Mouse (Mus musculus) forebrain, embryonic 11.5 days (tissue): ENCODE data around the gene Gm17190. TPM values are rescaled to one million over a fixed set of nuclear protein-coding genes. Genes with fewer than 3 reads are reported as not detected.

Source experiments
- ATAC-seq: fragments of 200-750 bp; cut with Nextera tagmentation; replicated peaks from 2 replicates; pipeline ENCODE4 v1.8.0; 2017; ENCODE audit warnings: moderate TSS enrichment; ENCODE audit not compliant: low FRiP score
- DNase-seq: peaks from one replicate; pipeline ENCODE4 v3.0.0-alpha.2; 2017; ENCODE audit warnings: low spot score
- H3K27ac ChIP-seq: fragments of 300-500 bp; sonication (generic); 2 replicates; pipeline ENCODE4 v1.5.1; 2014; ENCODE audit warnings: low read depth, low read length
- H3K27me3 ChIP-seq: fragments of 300-500 bp; sonication (generic); 2 replicates; pipeline ENCODE4 v1.6.1; 2014; ENCODE audit warnings: mild to moderate bottlenecking, low read length, mixed read lengths; ENCODE audit not compliant: control insufficient read depth, insufficient read depth
- H3K36me3 ChIP-seq: fragments of 300-500 bp; sonication (generic); 2 replicates; pipeline ENCODE4 v1.6.1; 2014; ENCODE audit warnings: mild to moderate bottlenecking, low read length, moderate library complexity, mixed read lengths; ENCODE audit not compliant: control insufficient read depth, insufficient read depth
- H3K4me1 ChIP-seq: fragments of 300-500 bp; sonication (generic); replicated peaks from 2 replicates; pipeline ENCODE4 v1.6.1; 2014; ENCODE audit warnings: low read length, mixed read lengths; ENCODE audit not compliant: control insufficient read depth, insufficient read depth
- H3K4me2 ChIP-seq: fragments of 300-500 bp; sonication (generic); 2 replicates; pipeline ENCODE4 v1.6.1; 2014; ENCODE audit warnings: low read depth, mild to moderate bottlenecking, low read length, moderate library complexity, mixed read lengths; ENCODE audit not compliant: severe bottlenecking
- H3K4me3 ChIP-seq: fragments of 300-500 bp; sonication (generic); 2 replicates; pipeline ENCODE4 v1.5.1; 2014; ENCODE audit warnings: low read depth, low read length
- H3K9ac ChIP-seq: fragments of 300-500 bp; sonication (generic); 2 replicates; pipeline ENCODE4 v1.6.1; 2014; ENCODE audit warnings: low read length
- H3K9me3 ChIP-seq: fragments of 300-500 bp; sonication (generic); 2 replicates; pipeline ENCODE4 v1.6.1; 2016; ENCODE audit warnings: low read length, mixed read lengths; ENCODE audit not compliant: control insufficient read depth
- WGBS: fragments of 180-500 bp; shearing (Covaris S2); extraction: QIAGEN DNeasy Blood & Tissue Kit; methylation state at CpG from one replicate; pipeline ENCODE4 v1.1.7; 2014; 5-methylcytosine and 5-hydroxymethylcytosine counted together
- polyA plus RNA-seq: library from polyadenylated mRNA; unstranded; fragments of >200 nt; fragmentation: Nextera tagmentation; extraction: Ambion mirVana; gene quantifications from 2 replicates; pipeline ENCODE4 v1.2.1, GENCODE M21; 2014

Gm17190 gene
- polyA plus RNA-seq, 1 experiment from 2014 or later = not detected

DNA sequence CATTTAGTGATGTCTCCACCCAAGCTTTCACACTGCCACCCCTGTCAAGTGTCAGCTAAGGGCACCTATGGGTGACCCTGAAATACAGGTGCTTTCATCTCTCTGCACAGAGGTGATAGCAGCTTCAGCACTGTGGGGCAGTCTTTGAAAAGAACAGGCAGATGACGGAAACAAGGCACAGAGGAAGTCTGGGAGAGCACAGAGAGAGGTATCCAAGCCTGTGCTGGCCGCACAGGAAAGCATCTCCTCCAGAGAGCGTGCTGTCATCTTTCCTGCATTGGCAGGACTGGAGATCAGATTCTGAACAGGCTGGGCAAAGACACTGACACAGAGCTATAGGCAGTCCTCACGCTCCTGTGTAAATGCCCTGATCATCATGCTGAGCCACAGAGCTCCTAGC lies 9.1 kb downstream of the Gm17190 start:
- ATAC-seq (no peak), DNase-seq (no peak)
- Histone ChIP-seq H3K9ac (no peak overlapping the region), H3K27me3 (no peaks in the 10 kb centered on the region), H3K9me3 (no peaks in the 10 kb centered on the region), H3K4me1 (no peaks in the 10 kb centered on the region), H3K27ac (no peak overlapping the region), H3K4me3 (no peak overlapping the region), H3K36me3 (no peaks in the 10 kb centered on the region), H3K4me2 (no peak overlapping the region)
- 72% methylated on average over 4 of the region's 4 CpGs for WGBS

DNA sequence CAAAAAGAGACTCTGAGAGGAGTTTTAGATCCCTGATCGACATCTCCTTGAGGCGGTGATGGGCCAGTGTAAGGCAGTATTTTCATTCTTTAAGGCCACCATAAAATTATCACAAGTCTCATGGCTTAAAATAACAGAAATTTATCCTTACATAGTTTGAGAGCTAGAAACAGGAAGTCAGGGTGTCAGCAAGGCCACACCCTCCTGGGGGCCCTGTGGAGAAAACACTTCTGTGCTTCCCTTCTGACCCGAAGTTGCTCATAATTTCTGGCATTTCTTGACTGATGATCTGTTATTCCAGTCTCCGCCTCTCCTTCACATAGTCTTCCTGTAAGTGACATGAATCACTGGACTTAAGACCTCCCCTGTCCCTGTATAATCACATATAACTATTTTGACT lies 24.5 kb downstream of the Gm17190 start:
- no peak overlapping the region for H3K27ac ChIP-seq
- H3K9ac ChIP-seq = no peak overlapping the region
- no peak overlapping the region for H3K4me3 ChIP-seq
- no peak for ATAC-seq
- H3K4me1 ChIP-seq = no peaks in the 10 kb centered on the region
- H3K27me3 ChIP-seq = no peaks in the 10 kb centered on the region
- no peaks in the 10 kb centered on the region for H3K9me3 ChIP-seq
- H3K4me2 ChIP-seq = no peak overlapping the region
- no peak for DNase-seq
- WGBS = 92% methylated on average over 4 of the region's 4 CpGs
- no peaks in the 10 kb centered on the region for H3K36me3 ChIP-seq

DNA sequence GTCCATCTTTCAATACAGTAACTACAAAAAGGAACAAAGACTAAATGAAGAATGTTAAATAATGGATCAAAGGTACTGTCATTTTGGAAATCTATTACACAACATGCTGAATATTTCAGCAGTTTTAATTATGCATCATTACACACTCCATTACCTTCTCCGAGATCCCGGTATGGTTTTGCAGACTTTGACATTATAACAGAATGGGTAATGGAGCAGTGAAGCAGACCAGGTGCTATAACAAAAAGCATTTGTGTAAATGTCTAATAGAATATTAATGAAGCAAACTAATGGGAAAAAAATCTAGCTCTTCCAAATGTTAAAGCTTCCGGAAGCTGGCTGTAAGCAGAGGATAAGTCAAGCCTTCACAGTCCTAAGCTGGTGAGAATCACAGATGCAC lies 28.9 kb downstream of the Gm17190 start:
- Histone ChIP-seq H3K4me1 (no peaks in the 10 kb centered on the region), H3K27me3 (no peaks in the 10 kb centered on the region), H3K4me2 (no peak overlapping the region), H3K9me3 (no peaks in the 10 kb centered on the region), H3K4me3 (no peak overlapping the region), H3K9ac (no peak overlapping the region), H3K36me3 (no peaks in the 10 kb centered on the region), H3K27ac (no peak overlapping the region)
- DNase-seq = no peak
- 69% methylated on average over 3 of the region's 3 CpGs for WGBS
- ATAC-seq = no peak

DNA sequence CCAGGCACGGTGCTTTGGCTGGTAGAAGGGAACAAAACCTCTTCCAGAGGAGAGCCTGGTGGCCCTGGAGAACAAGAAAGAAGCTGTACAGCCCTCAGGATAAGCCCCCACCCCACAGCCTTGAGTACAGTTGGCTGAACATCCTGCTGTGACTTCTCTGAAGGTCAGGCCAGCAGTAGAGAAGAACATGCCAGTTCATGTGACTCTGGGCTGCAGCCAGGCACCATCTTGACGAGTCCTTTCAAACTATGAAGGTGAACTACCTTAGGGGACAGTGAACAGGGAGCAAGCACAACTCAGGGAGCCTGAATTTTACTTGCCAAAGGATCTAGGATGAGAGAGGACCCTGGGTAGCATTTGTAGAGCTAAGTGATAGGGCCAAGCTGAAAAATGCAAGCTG lies 30.9 kb downstream of the Gm17190 start:
- H3K4me3 ChIP-seq = no peak overlapping the region
- no peaks in the 10 kb centered on the region for H3K36me3 ChIP-seq
- no peak overlapping the region for H3K9ac ChIP-seq
- H3K4me1 ChIP-seq = no peaks in the 10 kb centered on the region
- no peaks in the 10 kb centered on the region for H3K27me3 ChIP-seq
- no peak overlapping the region for H3K4me2 ChIP-seq
- DNase-seq = no peak
- WGBS = 79% methylated on average over 2 of the region's 2 CpGs
- H3K9me3 ChIP-seq = no peaks in the 10 kb centered on the region
- no peak for ATAC-seq
- no peak overlapping the region for H3K27ac ChIP-seq

DNA sequence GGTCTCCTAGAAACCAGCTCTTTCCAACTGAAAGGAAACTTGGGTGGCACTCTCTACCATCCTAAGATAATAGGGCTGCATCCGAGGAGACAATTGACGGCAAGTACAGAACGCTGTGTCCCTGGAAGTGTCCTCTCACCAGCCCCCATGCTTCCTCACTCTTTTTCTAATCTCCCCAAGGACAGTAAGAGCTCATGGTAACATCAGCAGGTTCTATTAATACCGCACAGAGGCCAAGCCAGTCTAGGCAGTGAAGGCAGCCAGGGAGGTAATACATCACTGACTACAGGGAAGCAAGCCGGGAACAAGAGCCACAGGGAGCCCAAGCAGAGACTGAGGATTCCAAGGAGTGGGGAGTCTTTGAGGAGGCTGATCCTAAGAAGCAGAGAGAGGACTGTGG lies 43.2 kb downstream of the Gm17190 start:
- ATAC-seq = no peak
- peaks cover 7% of the 10 kb centered on the region for H3K27me3 ChIP-seq
- no peak overlapping the region for H3K4me2 ChIP-seq
- H3K4me1 ChIP-seq = no peaks in the 10 kb centered on the region
- no peak overlapping the region for H3K27ac ChIP-seq
- H3K9me3 ChIP-seq = no peaks in the 10 kb centered on the region
- H3K36me3 ChIP-seq = no peaks in the 10 kb centered on the region
- no peak overlapping the region for H3K4me3 ChIP-seq
- no peak overlapping the region for H3K9ac ChIP-seq
- no peak for DNase-seq
- WGBS = 69% methylated on average over 5 of the region's 5 CpGs

DNA sequence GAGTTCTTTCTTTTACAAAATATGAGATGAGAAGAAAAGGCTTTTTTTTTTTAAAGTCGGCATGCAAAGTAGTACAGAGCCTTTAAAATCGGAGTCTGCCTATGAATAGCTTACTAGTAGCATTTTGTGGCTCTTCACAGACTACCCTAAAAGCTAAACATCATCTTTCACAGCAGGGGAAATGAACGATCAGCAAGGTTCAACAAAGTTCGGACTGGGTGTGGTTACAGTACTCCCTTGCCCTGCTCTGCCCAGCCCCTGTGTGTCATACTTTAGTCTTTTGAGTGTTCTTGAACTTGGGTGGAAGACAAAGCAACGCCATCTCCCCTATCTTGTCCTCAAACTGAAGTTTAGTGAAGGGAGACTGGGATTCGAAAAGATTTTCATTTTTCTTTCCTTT lies 44.8 kb downstream of the Gm17190 start:
- 88% methylated on average over 6 of the region's 6 CpGs for WGBS
- Histone ChIP-seq H3K4me3 (no peak overlapping the region), H3K36me3 (no peaks in the 10 kb centered on the region), H3K9ac (no peak overlapping the region), H3K9me3 (no peaks in the 10 kb centered on the region), H3K27me3 (peaks cover 24% of the 10 kb centered on the region), H3K27ac (no peak overlapping the region), H3K4me2 (no peak overlapping the region), H3K4me1 (no peaks in the 10 kb centered on the region; the same call in 1 of the 2 replicates)
- DNase-seq (no peak), ATAC-seq (no peak)

DNA sequence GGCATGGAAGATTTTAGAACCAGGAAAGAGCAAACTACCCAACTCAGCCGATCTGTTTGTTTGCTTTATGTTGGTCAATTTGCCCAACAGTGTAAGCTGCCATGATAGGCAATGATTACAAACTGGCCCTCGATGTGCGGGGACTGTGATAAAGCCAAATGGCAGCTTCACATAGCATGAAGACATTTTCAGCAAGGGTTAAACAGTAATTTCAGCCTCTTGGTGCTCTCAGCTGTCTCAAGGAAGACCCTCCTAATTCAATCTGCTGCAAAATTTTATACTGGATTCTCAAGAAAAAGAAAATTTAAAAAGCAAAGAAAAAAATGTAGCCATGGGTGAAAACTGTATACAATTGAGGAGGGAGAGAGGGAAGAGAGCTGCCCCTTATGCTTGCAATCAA lies 47.2 kb downstream of the Gm17190 start:
- Histone ChIP-seq H3K4me3 (no peak overlapping the region), H3K36me3 (no peaks in the 10 kb centered on the region), H3K4me1 (peaks cover 6% of the 10 kb centered on the region; the same call in 1 of the 2 replicates), H3K9ac (no peak overlapping the region), H3K27ac (no peak overlapping the region), H3K27me3 (peaks cover 35% of the 10 kb centered on the region), H3K9me3 (no peaks in the 10 kb centered on the region), H3K4me2 (no peak overlapping the region)
- WGBS = 85% methylated on average over 3 of the region's 3 CpGs
- no peak for DNase-seq
- no peak for ATAC-seq

DNA sequence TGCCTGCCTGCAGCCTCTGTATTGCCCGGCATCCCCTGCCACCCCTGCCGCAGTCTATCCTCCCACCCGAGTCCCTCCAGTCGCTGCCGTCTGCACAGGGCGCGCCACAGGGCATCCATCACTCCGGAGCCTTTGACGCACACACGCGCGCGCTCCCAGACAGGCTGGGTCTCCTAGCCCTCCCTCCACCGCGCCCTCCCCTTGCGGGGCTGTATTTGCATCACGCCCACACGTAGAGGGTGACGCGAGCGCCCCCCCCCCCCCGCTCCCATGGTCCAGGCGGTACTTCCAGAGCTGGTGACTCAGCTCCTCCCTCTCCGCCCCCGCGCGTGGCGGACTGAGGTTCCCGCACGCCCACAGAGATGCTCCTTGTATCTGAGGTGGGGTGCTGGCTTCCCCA lies 49.2 kb downstream of the Gm17190 start:
- no peaks in the 10 kb centered on the region for H3K36me3 ChIP-seq
- H3K4me3 ChIP-seq = peak overlapping the region; percentile 46
- peak overlapping the region; percentile 94 for H3K4me2 ChIP-seq
- peak; percentile 83 for DNase-seq
- H3K4me1 ChIP-seq = peaks cover 6% of the 10 kb centered on the region; the same call in 1 of the 2 replicates
- under 1% methylated on average over 26 of the region's 30 CpGs for WGBS
- H3K9ac ChIP-seq = 0 out of 2 replicates have a peak overlapping the region, but pooled peaks have one; percentile 14
- no peak overlapping the region for H3K27ac ChIP-seq
- H3K27me3 ChIP-seq = peaks cover 41% of the 10 kb centered on the region
- peak; percentile 69 for ATAC-seq
- no peaks in the 10 kb centered on the region for H3K9me3 ChIP-seq

DNA sequence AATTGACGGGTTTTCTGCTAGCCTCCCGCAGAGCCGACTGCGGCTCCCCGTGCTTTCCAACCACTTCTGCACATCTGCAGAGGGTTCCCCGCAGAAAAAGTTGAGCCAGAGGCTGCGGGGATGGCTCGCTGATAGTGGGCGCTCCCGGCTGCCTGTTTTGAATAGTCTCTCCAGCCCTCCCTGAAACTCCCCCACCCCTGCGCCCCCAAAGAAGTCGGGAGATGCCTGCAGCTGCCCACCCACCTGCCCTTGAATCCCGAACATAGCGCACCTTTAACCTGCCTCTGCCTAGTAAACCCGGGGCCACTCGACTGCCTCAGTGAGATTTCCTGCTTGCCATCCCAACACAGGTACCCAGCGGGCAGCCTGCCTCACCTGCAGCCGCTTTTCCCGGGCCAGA lies 50.1 kb downstream of the Gm17190 start:
- H3K4me3 ChIP-seq = peak overlapping the region; percentile 46
- H3K27ac ChIP-seq = no peak overlapping the region
- H3K4me2 ChIP-seq = peak overlapping the region; percentile 94
- no peaks in the 10 kb centered on the region for H3K36me3 ChIP-seq
- ATAC-seq (0 out of 2 replicates have a peak, but pooled peaks have one; percentile 10), DNase-seq (peak; percentile 63)
- H3K27me3 ChIP-seq = peaks cover 41% of the 10 kb centered on the region
- H3K4me1 ChIP-seq = peaks cover 6% of the 10 kb centered on the region; the same call in 1 of the 2 replicates
- no peaks in the 10 kb centered on the region for H3K9me3 ChIP-seq
- WGBS = under 1% methylated on average over 19 of the region's 19 CpGs
- peak overlapping the region; percentile 53 for H3K9ac ChIP-seq
